Mouse (Mus musculus) midbrain, embryonic 11.5 days (tissue): ENCODE results near the gene Eps8l2. TPM values are rescaled to one million over a fixed set of nuclear protein-coding genes. Genes with fewer than 3 reads are reported as not detected.

Experiments
- ATAC-seq: fragments of 200-750 bp; cut with Nextera tagmentation; 2 replicates; pipeline ENCODE4 v1.8.0; 2017; ENCODE audit warnings: moderate TSS enrichment, moderate library complexity; ENCODE audit not compliant: low FRiP score
- DNase-seq: peaks from one replicate; pipeline ENCODE4 v3.0.0; 2015; ENCODE audit warnings: low spot score; ENCODE audit errors: missing footprints
- H3K27ac ChIP-seq: fragments of 300-500 bp; sonication (generic); 2 replicates; pipeline ENCODE4 v1.5.1; 2014; ENCODE audit warnings: low read depth, low read length
- H3K27me3 ChIP-seq: fragments of 300-500 bp; sonication (generic); 2 replicates; pipeline ENCODE4 v1.6.1; 2014; ENCODE audit warnings: mild to moderate bottlenecking, low read length, moderate library complexity, mixed read lengths; ENCODE audit not compliant: control insufficient read depth, insufficient read depth
- H3K36me3 ChIP-seq: fragments of 300-500 bp; sonication (generic); 2 replicates; pipeline ENCODE4 v1.6.1; 2014; ENCODE audit warnings: mild to moderate bottlenecking, low read length, moderate library complexity, mixed read lengths; ENCODE audit not compliant: control insufficient read depth, insufficient read depth
- H3K4me1 ChIP-seq: fragments of 300-500 bp; sonication (generic); 2 replicates; pipeline ENCODE4 v1.6.1; 2014; ENCODE audit warnings: low read length; ENCODE audit not compliant: control insufficient read depth, insufficient read depth
- H3K4me2 ChIP-seq: fragments of 300-500 bp; sonication (generic); 2 replicates; pipeline ENCODE4 v1.6.1; 2014; ENCODE audit warnings: mild to moderate bottlenecking, moderate library complexity
- H3K4me3 ChIP-seq: fragments of 300-500 bp; sonication (generic); 2 replicates; pipeline ENCODE4 v1.5.1; 2014; ENCODE audit warnings: low read depth, low read length
- H3K9ac ChIP-seq: fragments of 300-500 bp; sonication (generic); 2 replicates; pipeline ENCODE4 v1.6.1; 2014; ENCODE audit warnings: low read length
- H3K9me3 ChIP-seq: fragments of 300-500 bp; sonication (generic); 2 replicates; pipeline ENCODE4 v1.6.1; 2016; ENCODE audit warnings: low read length; ENCODE audit not compliant: control insufficient read depth
- WGBS: fragments of 180-500 bp; shearing (Covaris S2); extraction: QIAGEN DNeasy Blood & Tissue Kit; methylation state at CpG from one replicate; pipeline ENCODE4 v1.1.7; 2014; 5-methylcytosine and 5-hydroxymethylcytosine counted together
- polyA plus RNA-seq: library from polyadenylated mRNA; unstranded; fragments of >200 nt; fragmentation: Nextera tagmentation; extraction: Ambion mirVana; gene quantifications from 2 replicates; pipeline ENCODE4 v1.2.1, GENCODE M21; 2014

Eps8l2 gene
- polyA plus RNA-seq, 1 experiment from 2014 or later = 0.97 TPM

GRCm38 (mm10) chr7:141327469-141328372, 11.0 kb upstream of the Eps8l2 start, which contains the start of the genes Deaf1 and Tmem80:
Gene Deaf1 (minus strand): TSS chr7:141327690.
Gene Tmem80 (plus strand): TSS chr7:141327739.
- Histone ChIP-seq H3K36me3 (peaks cover 2% of the 10 kb centered on the region), H3K9ac (peak within 1 kb of the TSS; percentile 93), H3K4me1 (peaks cover 24% of the 10 kb centered on the region), H3K27ac (peak within 1 kb of the TSS; percentile 96), H3K27me3 (no peaks in the 10 kb centered on the region), H3K4me3 (peak within 1 kb of the TSS; percentile 61), H3K4me2 (peak within 1 kb of the TSS; percentile 97), H3K9me3 (no peaks in the 10 kb centered on the region)
- DNase-seq (peak; percentile 99), ATAC-seq (peak; percentile 95)
- WGBS = under 1% methylated on average over 104 of the region's 105 CpGs

GRCm38 (mm10) chr7:141328373-141328990, 10.2 kb upstream of the Eps8l2 start:
- Histone ChIP-seq H3K4me3 (peak overlapping the region; percentile 61), H3K4me1 (peaks cover 24% of the 10 kb centered on the region), H3K27ac (peak overlapping the region; percentile 96), H3K9me3 (no peaks in the 10 kb centered on the region), H3K27me3 (no peaks in the 10 kb centered on the region), H3K4me2 (peak overlapping the region; percentile 97), H3K9ac (peak overlapping the region; percentile 93), H3K36me3 (peaks cover 7% of the 10 kb centered on the region)
- ATAC-seq = peak; percentile 27
- peak; percentile 92 for DNase-seq
- 20% methylated on average over 24 of the region's 24 CpGs for WGBS

- Histone ChIP-seq H3K9me3 (no peaks in the 10 kb centered on the region), H3K27ac (no peak overlapping the region), H3K4me3 (no peak overlapping the region), H3K4me2 (no peak overlapping the region), H3K36me3 (peaks cover 7% of the 10 kb centered on the region; the same call in 1 of the 2 replicates), H3K9ac (no peak overlapping the region), H3K4me1 (peaks cover 21% of the 10 kb centered on the region), H3K27me3 (no peaks in the 10 kb centered on the region)
- ATAC-seq = no peak
- DNase-seq = peak; percentile 67
These were observed 8.0 kb upstream of the Eps8l2 start for GRCm38 (mm10) chr7:141330706-141331105.

GRCm38 (mm10) chr7:141331990-141332389, 6.7 kb upstream of the Eps8l2 start:
- 87% methylated on average over 6 of the region's 6 CpGs for WGBS
- DNase-seq (no peak), ATAC-seq (no peak)
- H3K9me3 ChIP-seq = no peaks in the 10 kb centered on the region
- H3K36me3 ChIP-seq = peaks cover 7% of the 10 kb centered on the region; the same call in 1 of the 2 replicates
- H3K9ac ChIP-seq = 0 out of 2 replicates have a peak overlapping the region, but pooled peaks have one; percentile 16
- H3K27ac ChIP-seq = no peak overlapping the region
- no peak overlapping the region for H3K4me2 ChIP-seq
- no peak overlapping the region for H3K4me3 ChIP-seq
- H3K27me3 ChIP-seq = no peaks in the 10 kb centered on the region
- peaks cover 9% of the 10 kb centered on the region for H3K4me1 ChIP-seq

- 86% methylated on average over 2 of the region's 2 CpGs for WGBS
- Histone ChIP-seq H3K4me3 (no peak overlapping the region), H3K36me3 (peaks cover 7% of the 10 kb centered on the region; the same call in 1 of the 2 replicates), H3K9ac (no peak overlapping the region), H3K27me3 (peaks cover 3% of the 10 kb centered on the region; the same call in 1 of the 2 replicates), H3K4me2 (no peak overlapping the region), H3K4me1 (peaks cover 6% of the 10 kb centered on the region; the same call in 1 of the 2 replicates), H3K27ac (no peak overlapping the region), H3K9me3 (no peaks in the 10 kb centered on the region)
- ATAC-seq = no peak
- no peak for DNase-seq
These were observed 3.6 kb upstream of the Eps8l2 start for GRCm38 (mm10) chr7:141335044-141335579.

GRCm38 (mm10) chr7:141335682-141336081, 3.0 kb upstream of the Eps8l2 start:
- Histone ChIP-seq H3K9ac (no peak overlapping the region), H3K4me1 (peaks cover 6% of the 10 kb centered on the region; the same call in 1 of the 2 replicates), H3K4me2 (no peak overlapping the region), H3K9me3 (no peaks in the 10 kb centered on the region), H3K36me3 (peaks cover 7% of the 10 kb centered on the region; the same call in 1 of the 2 replicates), H3K4me3 (no peak overlapping the region), H3K27ac (no peak overlapping the region), H3K27me3 (peaks cover 3% of the 10 kb centered on the region; the same call in 1 of the 2 replicates)
- DNase-seq (no peak), ATAC-seq (no peak)
- 92% methylated on average over 4 of the region's 4 CpGs for WGBS

- no peak overlapping the region for H3K27ac ChIP-seq
- peak; percentile 65 for DNase-seq
- peaks cover 3% of the 10 kb centered on the region; the same call in 1 of the 2 replicates for H3K27me3 ChIP-seq
- ATAC-seq = no peak
- no peak overlapping the region for H3K4me2 ChIP-seq
- H3K4me1 ChIP-seq = peaks cover 6% of the 10 kb centered on the region; the same call in 1 of the 2 replicates
- H3K4me3 ChIP-seq = no peak overlapping the region
- no peaks in the 10 kb centered on the region for H3K9me3 ChIP-seq
- peaks cover 7% of the 10 kb centered on the region; the same call in 1 of the 2 replicates for H3K36me3 ChIP-seq
- H3K9ac ChIP-seq = no peak overlapping the region
- WGBS = 86% methylated on average over 3 of the region's 3 CpGs
These were observed 2.4 kb upstream of the Eps8l2 start for GRCm38 (mm10) chr7:141336296-141336695.

GRCm38 (mm10) chr7:141337716-141338416, 814 bp upstream of the Eps8l2 start:
- H3K27me3 ChIP-seq = peaks cover 3% of the 10 kb centered on the region; the same call in 1 of the 2 replicates
- H3K27ac ChIP-seq = no peak overlapping the region
- DNase-seq (peak; percentile 81), ATAC-seq (no peak)
- no peaks in the 10 kb centered on the region for H3K9me3 ChIP-seq
- WGBS = 82% methylated on average over 3 of the region's 3 CpGs
- H3K36me3 ChIP-seq = peaks cover 6% of the 10 kb centered on the region; the same call in 1 of the 2 replicates
- peaks cover 6% of the 10 kb centered on the region; the same call in 1 of the 2 replicates for H3K4me1 ChIP-seq
- no peak overlapping the region for H3K4me3 ChIP-seq
- no peak overlapping the region for H3K4me2 ChIP-seq
- no peak overlapping the region; the same call in 1 of the 2 replicates for H3K9ac ChIP-seq
